ENCODE assay signal across 18 mouse cellular contexts in the genomic region with DNA sequence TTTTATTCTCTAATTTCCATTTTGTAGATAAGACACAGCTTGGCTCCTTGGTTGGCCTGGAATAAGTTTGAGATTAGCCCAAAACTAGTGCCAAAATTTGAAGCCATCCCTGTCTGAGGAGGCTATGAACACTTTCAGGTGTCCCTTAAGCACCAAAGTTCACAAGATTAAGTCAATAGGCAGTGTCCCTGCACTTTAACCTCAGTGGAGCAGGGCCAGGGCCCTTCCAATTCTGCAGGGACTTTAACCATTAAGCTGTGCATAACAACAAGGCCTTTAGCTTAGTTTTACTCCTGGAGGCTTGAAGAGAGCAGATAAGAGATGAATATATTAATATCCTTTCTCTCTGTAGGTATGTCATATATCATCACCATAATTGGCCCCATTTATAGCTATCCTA.
"Had no signal": no experiment of that assay in that cellular context is flagged by ENCODE, and none has a peak within 500 bp of the region (broad histone marks: within the 10 kb centered on the region; RNA-seq: fewer than 3 reads in every experiment).

No protein-coding gene starts in this region.

- H3K27me3 ChIP-seq: hindbrain, embryonic 12.5 days; limb, embryonic 13.5 days; megakaryocyte, embryonic 14.5 days; midbrain, embryonic 15.5 days; neural tube, embryonic 13.5 days had no signal

- H3K4me2 ChIP-seq: hindbrain, embryonic 12.5 days; limb, embryonic 13.5 days; lung, embryonic 14.5 days; midbrain, embryonic 11.5 days; midbrain, embryonic 15.5 days; neural tube, embryonic 13.5 days had no signal

- H3K4me1 ChIP-seq: hindbrain, embryonic 12.5 days; limb, embryonic 13.5 days; megakaryocyte, embryonic 14.5 days; midbrain, embryonic 15.5 days; neural tube, embryonic 13.5 days had no signal

- H3K9ac ChIP-seq: hindbrain, embryonic 12.5 days; limb, embryonic 13.5 days; liver, embryonic 14.5 days; lung, embryonic 14.5 days; midbrain, embryonic 15.5 days; neural tube, embryonic 13.5 days had no signal

- H3K36me3 ChIP-seq: hindbrain, embryonic 12.5 days; limb, embryonic 13.5 days; midbrain, embryonic 15.5 days; neural tube, embryonic 13.5 days had no signal

- H3K4me3 ChIP-seq: hindbrain, embryonic 12.5 days; limb, embryonic 13.5 days; megakaryocyte, embryonic 14.5 days; midbrain, embryonic 15.5 days; neural tube, embryonic 13.5 days had no signal

- H3K27ac ChIP-seq: hindbrain, embryonic 12.5 days; limb, embryonic 13.5 days; liver, embryonic 14.5 days; midbrain, embryonic 15.5 days; neural tube, embryonic 13.5 days had no signal

- DNase-seq: left cerebral cortex, postnatal 4 days; lung, embryonic 14.5 days; lung, postnatal 10 days; lung, postnatal 4 days; retina, postnatal 1 day; right cerebral cortex, postnatal 4 days; spleen, adult 18-20 months; thymus, adult 18-20 months; thymus, postnatal 14 days had no signal

- ATAC-seq: hindbrain, embryonic 16.5 days; inflammation-experienced regulatory T-cells, adult 6 months; midbrain, embryonic 15.5 days had no signal

- H3K9me3 ChIP-seq: hindbrain, embryonic 12.5 days; limb, embryonic 13.5 days; megakaryocyte, embryonic 14.5 days; midbrain, embryonic 15.5 days; neural tube, embryonic 13.5 days had no signal
